Mouse (Mus musculus): Measurements from ENCODE around the gene Sv2a.

DNA sequence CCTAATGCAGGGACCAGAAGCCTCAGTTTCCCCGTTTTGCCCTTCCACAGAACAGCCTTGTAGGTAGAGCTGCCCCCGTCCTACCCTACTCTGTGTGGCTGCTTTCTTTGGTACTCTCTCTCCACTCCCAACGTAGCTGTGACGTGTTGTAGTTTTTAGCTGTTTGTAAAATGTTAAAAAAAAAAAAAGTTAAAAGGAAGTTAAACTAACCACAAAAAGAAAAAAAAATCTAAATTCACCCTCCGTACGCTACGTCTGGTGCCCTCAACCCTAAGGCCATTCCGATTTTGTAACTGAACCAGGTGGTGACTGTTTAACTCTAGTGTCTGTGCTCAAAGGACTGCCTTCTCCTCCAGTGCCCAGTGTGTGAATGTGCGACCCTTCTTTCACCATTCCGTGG lies 14.0 kb downstream of the Sv2a start:
- TF ChIP-seq CTCF (IDR thresholded peaks at IDR 0.05; ENCODE audit: low read depth) = no peak
- TF ChIP-seq EP300 (optimal IDR thresholded peaks at IDR 0.05) = no peak
